ENCODE assay signal across 32 mouse cellular contexts in genomic region chr16:87351386-87352105, GRCm38 (mm10).
"Had no signal": no experiment of that assay in that cellular context is flagged by ENCODE, and none has a peak within 500 bp of the region (broad histone marks: within the 10 kb centered on the region; RNA-seq: fewer than 3 reads in every experiment).

No protein-coding gene starts in this region.

- H3K4me3 ChIP-seq: heart, embryonic 12.5 days; heart, embryonic 13.5 days; heart, embryonic 15.5 days; hindbrain, embryonic 10.5 days; hindbrain, embryonic 12.5 days; hindbrain, embryonic 13.5 days; hindbrain, embryonic 15.5 days; intestine, embryonic 15.5 days; kidney, embryonic 15.5 days; layer of hippocampus, adult 2 months; left cerebral cortex, adult 2 months had no signal

- H3K4me2 ChIP-seq: heart, embryonic 11.5 days; heart, embryonic 12.5 days; heart, embryonic 13.5 days; heart, embryonic 15.5 days; hindbrain, embryonic 12.5 days; hindbrain, embryonic 13.5 days; hindbrain, embryonic 14.5 days; hindbrain, embryonic 15.5 days; intestine, embryonic 15.5 days; kidney, embryonic 15.5 days had no signal

- H3K36me3 ChIP-seq: heart, embryonic 15.5 days; hindbrain, embryonic 12.5 days; hindbrain, embryonic 13.5 days; intestine, embryonic 15.5 days had no signal

- H3K4me1 ChIP-seq: hindbrain, embryonic 12.5 days; hindbrain, embryonic 13.5 days; intestine, embryonic 15.5 days had no signal

- H3K9me3 ChIP-seq: heart, embryonic 12.5 days; heart, embryonic 15.5 days; hindbrain, embryonic 10.5 days; hindbrain, embryonic 15.5 days; intestine, embryonic 15.5 days; kidney, embryonic 15.5 days had no signal

- DNase-seq: heart, postnatal 10 days; heart, postnatal 14 days; heart, postnatal 36 days; heart, postnatal 4 days; kidney, adult 11 months; kidney, adult 18-20 months; kidney, adult 8-10 months; kidney, postnatal 14 days; kidney, postnatal 25 days; kidney, postnatal 36 days; kidney, postnatal 4 days; layer of hippocampus, adult 9-11 months; layer of hippocampus, postnatal 36 days had no signal

- H3K27me3 ChIP-seq: heart, embryonic 12.5 days; heart, embryonic 13.5 days; heart, embryonic 15.5 days; hindbrain, embryonic 12.5 days; hindbrain, embryonic 15.5 days; intestine, embryonic 15.5 days; kidney, embryonic 15.5 days had no signal

- H3K9ac ChIP-seq: heart, embryonic 12.5 days; heart, embryonic 13.5 days; heart, embryonic 15.5 days; hindbrain, embryonic 12.5 days; hindbrain, embryonic 13.5 days; hindbrain, embryonic 14.5 days; hindbrain, embryonic 15.5 days; intestine, embryonic 15.5 days; kidney, embryonic 15.5 days had no signal

- ATAC-seq: hindbrain, embryonic 16.5 days; hindbrain, postnatal 0 days; inflammation-experienced regulatory T-cells, adult 6 months; intestine, embryonic 15.5 days; intestine, embryonic 16.5 days; intestine, postnatal 0 days had no signal

- H3K27ac ChIP-seq: heart, embryonic 13.5 days; heart, embryonic 15.5 days; hindbrain, embryonic 10.5 days; hindbrain, embryonic 12.5 days; hindbrain, embryonic 13.5 days; hindbrain, embryonic 14.5 days; hindbrain, embryonic 15.5 days; hindbrain, postnatal 0 days; intestine, embryonic 15.5 days; kidney, embryonic 15.5 days; kidney, postnatal 0 days; layer of hippocampus, adult 2 months; left cerebral cortex, adult 2 months had no signal
